Mouse (Mus musculus) testis, adult 2 months (tissue): Measurements from ENCODE around the gene Abca5. TPM values are rescaled to one million over a fixed set of nuclear protein-coding genes. Genes with fewer than 3 reads are reported as not detected.
A peak's percentile ranks its signal among the peaks of the same experiment; 100 is the strongest.

ENCODE experiments used
- H3K27ac ChIP-seq: fragments of 200-500 bp; 2 replicates; pipeline ENCODE4 v1.5.1; 2012; ENCODE audit warnings: low read depth, low read length; ENCODE audit not compliant: control insufficient read depth, insufficient read depth
- H3K27me3 ChIP-seq: fragments of 200-500 bp; 2 replicates; pipeline ENCODE4 v1.6.1; 2012; ENCODE audit warnings: mild to moderate bottlenecking, low read length, moderate library complexity; ENCODE audit not compliant: control insufficient read depth, insufficient read depth
- H3K36me3 ChIP-seq: fragments of 200-500 bp; 2 replicates; pipeline ENCODE4 v1.6.1; 2012; ENCODE audit warnings: mild to moderate bottlenecking, low read length; ENCODE audit not compliant: control insufficient read depth, insufficient read depth
- H3K4me1 ChIP-seq: fragments of 200-500 bp; 2 replicates; pipeline ENCODE4 v1.6.1; 2012; ENCODE audit warnings: low read length; ENCODE audit not compliant: control insufficient read depth, insufficient read depth
- H3K4me3 ChIP-seq: fragments of 200-500 bp; 2 replicates; pipeline ENCODE4 v1.5.1; 2012; ENCODE audit warnings: low read depth, mild to moderate bottlenecking, low read length, moderate library complexity, mixed read lengths; ENCODE audit not compliant: control insufficient read depth
- CTCF ChIP-seq: fragments of 200-500 bp; IDR thresholded peaks from 2 replicates; pipeline ENCODE4 v1.5.1; 2012; ENCODE audit warnings: low read depth, mild to moderate bottlenecking, inconsistent platforms, low read length, moderate library complexity; ENCODE audit not compliant: control insufficient read depth, insufficient read depth, insufficient replicate concordance
- POLR2A ChIP-seq: fragments of 200-500 bp; IDR thresholded peaks from 2 replicates; pipeline ENCODE4 v1.6.1; 2012; ENCODE audit warnings: low read depth, mild to moderate bottlenecking, inconsistent platforms, low read length, moderate library complexity; ENCODE audit not compliant: control insufficient read depth
- polyA plus RNA-seq: library from polyadenylated mRNA; depleted of rRNA; stranded (reverse); fragments of >200 nt; gene quantifications from 2 replicates; pipeline ENCODE4 v1.2.3, GENCODE M21; 2012

Gene Abca5
- polyA plus RNA-seq, 1 experiment = 5.1 TPM

GRCm38 (mm10) chr11:110271745-110272144 is 65.8 kb downstream of the Abca5 start:
- no peak overlapping the region for H3K27ac ChIP-seq
- no peaks in the 10 kb centered on the region for H3K27me3 ChIP-seq
- peaks cover 1% of the 10 kb centered on the region; the same call in 1 of the 2 replicates for H3K36me3 ChIP-seq
- H3K4me1 ChIP-seq = no peaks in the 10 kb centered on the region
- H3K4me3 ChIP-seq = no peak overlapping the region
- TF ChIP-seq CTCF = no peak
- no peak for TF ChIP-seq POLR2A

- TF ChIP-seq CTCF (peak; percentile 85; the same call in 1 of the 2 replicates), POLR2A (no peak)
- H3K36me3 ChIP-seq = no peaks in the 10 kb centered on the region; the same call in 1 of the 2 replicates
- peak overlapping the region; percentile 78 for H3K27ac ChIP-seq
- H3K4me3 ChIP-seq = no peak overlapping the region; the same call in 1 of the 2 replicates
- H3K27me3 ChIP-seq = no peaks in the 10 kb centered on the region
- H3K4me1 ChIP-seq = no peaks in the 10 kb centered on the region
Measured at GRCm38 (mm10) chr11:110268244-110268844, 69.2 kb downstream of the Abca5 start.

GRCm38 (mm10) chr11:110267232-110267631 is 70.3 kb downstream of the Abca5 start:
- TF ChIP-seq POLR2A (no peak), CTCF (no peak)
- Histone ChIP-seq H3K36me3 (no peaks in the 10 kb centered on the region; the same call in 1 of the 2 replicates), H3K4me3 (no peak overlapping the region), H3K27ac (no peak overlapping the region; the same call in 1 of the 2 replicates), H3K4me1 (no peaks in the 10 kb centered on the region), H3K27me3 (no peaks in the 10 kb centered on the region)

GRCm38 (mm10) chr11:110266757-110267156 is 70.8 kb downstream of the Abca5 start:
- Histone ChIP-seq H3K27ac (no peak overlapping the region; the same call in 1 of the 2 replicates), H3K36me3 (no peaks in the 10 kb centered on the region; the same call in 1 of the 2 replicates), H3K27me3 (no peaks in the 10 kb centered on the region), H3K4me1 (no peaks in the 10 kb centered on the region), H3K4me3 (no peak overlapping the region)
- no peak for TF ChIP-seq CTCF
- TF ChIP-seq POLR2A = no peak

- Histone ChIP-seq H3K4me1 (no peaks in the 10 kb centered on the region), H3K27ac (no peak overlapping the region), H3K27me3 (no peaks in the 10 kb centered on the region), H3K36me3 (no peaks in the 10 kb centered on the region), H3K4me3 (no peak overlapping the region)
- no peak for TF ChIP-seq POLR2A
- no peak for TF ChIP-seq CTCF
Measured at GRCm38 (mm10) chr11:110261867-110262266, 75.6 kb downstream of the Abca5 start.

GRCm38 (mm10) chr11:110257911-110258310 is 79.6 kb downstream of the Abca5 start:
- no peaks in the 10 kb centered on the region for H3K27me3 ChIP-seq
- H3K4me3 ChIP-seq = no peak overlapping the region
- H3K36me3 ChIP-seq = no peaks in the 10 kb centered on the region
- TF ChIP-seq CTCF = no peak
- TF ChIP-seq POLR2A = no peak
- H3K4me1 ChIP-seq = no peaks in the 10 kb centered on the region
- no peak overlapping the region for H3K27ac ChIP-seq

GRCm38 (mm10) chr11:110257061-110257460 is 80.5 kb downstream of the Abca5 start:
- H3K27me3 ChIP-seq = no peaks in the 10 kb centered on the region
- H3K4me3 ChIP-seq = no peak overlapping the region
- no peaks in the 10 kb centered on the region for H3K4me1 ChIP-seq
- H3K36me3 ChIP-seq = no peaks in the 10 kb centered on the region
- no peak overlapping the region for H3K27ac ChIP-seq
- TF ChIP-seq POLR2A (no peak), CTCF (no peak)

GRCm38 (mm10) chr11:110252256-110252655 is 85.3 kb downstream of the Abca5 start:
- no peak for TF ChIP-seq POLR2A
- TF ChIP-seq CTCF = no peak
- H3K4me1 ChIP-seq = no peaks in the 10 kb centered on the region
- no peak overlapping the region for H3K4me3 ChIP-seq
- H3K27me3 ChIP-seq = no peaks in the 10 kb centered on the region
- no peaks in the 10 kb centered on the region for H3K36me3 ChIP-seq
- H3K27ac ChIP-seq = no peak overlapping the region
